Mouse (Mus musculus): Measurements from ENCODE around the gene Lrrc9.

Gene Lrrc9

GRCm38 (mm10) chr12:72564281-72564795 lies 122.7 kb downstream of the Lrrc9 start:
- DNase-seq (ENCODE audit: low read depth, low spot score) = no peak

Data from CD4-positive, CD25-positive, alpha-beta regulatory T cell, adult 2 months (primary cell).